Mouse (Mus musculus) CH12.LX (cell line): ENCODE data around the gene Hamp2.

Experiments used
- CTCF ChIP-seq, 2 experiments: IDR thresholded peaks in 1 of 2; conservative IDR thresholded peaks in 1 of 2; 2 replicates each; pipeline ENCODE4 v1.5.1; 2011 to 2012; ENCODE audit warnings: low read depth in 2 of 2, low read length in 2 of 2, improper control_type of control experiment in 1 of 2, inconsistent platforms in 1 of 2, mild to moderate bottlenecking in 1 of 2, moderate library complexity in 1 of 2
- ELF1 ChIP-seq: IDR thresholded peaks from 2 replicates; pipeline ENCODE4 v1.6.1; 2014; ENCODE audit warnings: low read depth, mild to moderate bottlenecking, inconsistent platforms, low read length, improper control_type of control experiment
- IRF4 ChIP-seq: IDR thresholded peaks from 2 replicates; pipeline ENCODE4 v1.6.1; 2014; ENCODE audit warnings: low read depth, mild to moderate bottlenecking, inconsistent platforms, low read length, improper control_type of control experiment
- JUND ChIP-seq: conservative IDR thresholded peaks from 2 replicates; pipeline ENCODE4 v1.6.1; 2011; ENCODE audit warnings: low read depth, low read length, improper control_type of control experiment
- MAFK ChIP-seq: IDR thresholded peaks from 2 replicates; pipeline ENCODE4 v1.6.1; 2011; ENCODE audit warnings: low read length, improper control_type of control experiment; ENCODE audit not compliant: insufficient replicate concordance
- MXI1 ChIP-seq: IDR thresholded peaks from 2 replicates; pipeline ENCODE4 v1.6.1; 2011; ENCODE audit warnings: mild to moderate bottlenecking, low read depth, low read length, improper control_type of control experiment
- USF1 ChIP-seq: IDR thresholded peaks from 2 replicates; pipeline ENCODE4 v1.6.1; 2014; ENCODE audit warnings: low read depth, mild to moderate bottlenecking, inconsistent platforms, low read length, improper control_type of control experiment
- ZNF384 ChIP-seq: IDR thresholded peaks from 2 replicates; pipeline ENCODE4 v1.6.1; 2012; ENCODE audit warnings: low read depth, low read length, improper control_type of control experiment, inconsistent platforms

- TF ChIP-seq ELF1 (no peak), USF1 (no peak), MAFK (no peak), JUND (no peak), CTCF (conservative IDR thresholded peaks at IDR 0.05 in 1 of 2, IDR thresholded peaks at IDR 0.05 in 1 of 2; ENCODE audit: low read depth in 2 of 2, low read length in 2 of 2) (no peak), ZNF384 (no peak), MXI1 (no peak; the same call in 1 of the 2 replicates), IRF4 (no peak)
Observed at GRCm38 (mm10) chr7:30958109-30958865, 33.8 kb upstream of the Hamp2 start.
